Comparison of ENCODE assay signal across 20 mouse cellular contexts in genomic region chr16:22635706-22636105, GRCm38 (mm10). TPM values are rescaled to one million over a fixed set of nuclear protein-coding genes. Genes with fewer than 3 reads are reported as not detected.
DNase-seq lines count a peak whose midpoint lies in the region; ATAC-seq lines count a peak whose summit lies in the region.
"Had no signal": no experiment of that assay in that cellular context is flagged by ENCODE, and none has a peak within 500 bp of the region (broad histone marks: within the 10 kb centered on the region; RNA-seq: fewer than 3 reads in every experiment).

No protein-coding gene starts in this region.

- H3K4me2 ChIP-seq in limb, embryonic 11.5 days (ENCODE audit: low read depth, severe bottlenecking): no peak overlapping the region
- H3K4me2 ChIP-seq: midbrain, embryonic 11.5 days; neural tube, embryonic 15.5 days had no signal

- H3K4me1 ChIP-seq in limb, embryonic 11.5 days (ENCODE audit: control insufficient read depth, insufficient read depth, low read length): no peaks in the 10 kb centered on the region
- no peaks in the 10 kb centered on the region for H3K4me1 ChIP-seq in limb, embryonic 10.5 days
- H3K4me1 ChIP-seq: neural tube, embryonic 15.5 days had no signal

- peak; percentile 9 for DNase-seq in adrenal gland, postnatal 10 days
- no peak for DNase-seq in adrenal gland, adult 8-10 months
- DNase-seq in limb, embryonic 11.5 days (ENCODE audit: low spot score): peak; percentile 33
- DNase-seq in limb, embryonic 10.5 days (ENCODE audit: low spot score): no peak
- peak; percentile 54 for DNase-seq in ZHBTc4 (ENCODE audit: low read depth, low spot score)
- peak; percentile 26 for DNase-seq in mesoderm, embryonic 11.5 days (ENCODE audit: low read depth, low spot score)
- DNase-seq in left cerebral cortex, adult 8-10 months (ENCODE audit: low spot score in 2 of 2): no peak
- DNase-seq in right cerebral cortex, adult 2 months (ENCODE audit: low spot score in 2 of 2): no peak
- DNase-seq: adrenal gland, postnatal 25 days; cerebellum, adult 9-11 months; forebrain, postnatal 0 days; gastrocnemius, postnatal 25 days; layer of hippocampus, adult 9-11 months; right cerebral cortex, postnatal 14 days; spleen, adult 18-20 months had no signal

- no peak overlapping the region for H3K9ac ChIP-seq in limb, embryonic 11.5 days (ENCODE audit: low read length)
- H3K9ac ChIP-seq: forebrain, postnatal 0 days; neural tube, embryonic 15.5 days had no signal

- no peaks in the 10 kb centered on the region for H3K27me3 ChIP-seq in limb, embryonic 11.5 days (ENCODE audit: control insufficient read depth, insufficient read depth, low read length)
- H3K27me3 ChIP-seq in limb, embryonic 10.5 days (ENCODE audit: low read depth, poor library complexity, severe bottlenecking): no peaks in the 10 kb centered on the region
- H3K27me3 ChIP-seq: neural tube, embryonic 15.5 days had no signal

- no peak overlapping the region for H3K27ac ChIP-seq in limb, embryonic 11.5 days (replicated peaks; ENCODE audit: low read depth, low read length)
- no peak overlapping the region for H3K27ac ChIP-seq in limb, embryonic 10.5 days
- H3K27ac ChIP-seq: forebrain, embryonic 10.5 days; neural tube, embryonic 15.5 days had no signal

- H3K36me3 ChIP-seq in limb, embryonic 11.5 days (ENCODE audit: control insufficient read depth, insufficient read depth, low read length): no peaks in the 10 kb centered on the region
- H3K36me3 ChIP-seq in limb, embryonic 10.5 days: no peaks in the 10 kb centered on the region
- H3K36me3 ChIP-seq: forebrain, embryonic 10.5 days; G1E; neural tube, embryonic 15.5 days had no signal

- 69% methylated on average over 8 of the region's 8 CpGs for WGBS in limb, embryonic 11.5 days
- WGBS in limb, embryonic 10.5 days: 61% methylated on average over 8 of the region's 8 CpGs

- no peaks in the 10 kb centered on the region for H3K9me3 ChIP-seq in limb, embryonic 11.5 days (ENCODE audit: control insufficient read depth, low read length)
- no peaks in the 10 kb centered on the region for H3K9me3 ChIP-seq in limb, embryonic 10.5 days (replicated peaks)
- H3K9me3 ChIP-seq: forebrain, embryonic 10.5 days; G1E; neural tube, embryonic 15.5 days had no signal

- no peak overlapping the region for H3K4me3 ChIP-seq in limb, embryonic 11.5 days (ENCODE audit: low read depth, low read length)
- no peak overlapping the region for H3K4me3 ChIP-seq in limb, embryonic 10.5 days
- H3K4me3 ChIP-seq: forebrain, embryonic 10.5 days; neural tube, embryonic 15.5 days had no signal

- ATAC-seq in limb, embryonic 11.5 days (ENCODE audit: insufficient number of reproducible peaks, low FRiP score, low TSS enrichment, low read depth): no peak
- ATAC-seq: forebrain, postnatal 0 days; lung, postnatal 0 days had no signal

RNA-seq across cellular contexts. Expression of gene Dgkg, which starts 21.3 kb away (rescaled TPM):
- 1 to 10 TPM; 2.3 to 3.1 TPM for total RNA-seq in adrenal gland, postnatal 10 days (2021)
- 1 to 10 TPM; 3.3 to 6.6 (median 5.2) TPM for total RNA-seq in adrenal gland, adult 8-10 months (2022)
- polyA plus RNA-seq in limb, embryonic 11.5 days (2014; fragmentation: Nextera tagmentation; extraction: Ambion mirVana): 0.16 and 0.50 TPM in 2 replicates
- polyA plus RNA-seq in limb, embryonic 10.5 days (2016; fragmentation: Nextera tagmentation; extraction: Ambion mirVana): 0.16 and 0.29 TPM in 2 replicates
- 10 to 100 TPM; 53.2 to 63.0 (median 55.1) TPM for total RNA-seq in left cerebral cortex, adult 8-10 months (2022)
- polyA plus RNA-seq: G1E had no signal

Comparison
In these comparisons a context has a peak if more than half of its experiments do, and no peak if none do; other contexts are left out.
1. DNase-seq: peak in adrenal gland, postnatal 10 days (single experiment), limb, embryonic 11.5 days (single experiment), ZHBTc4 (single experiment) and mesoderm, embryonic 11.5 days (single experiment); none in adrenal gland, adult 8-10 months (single experiment), limb, embryonic 10.5 days (single experiment), left cerebral cortex, adult 8-10 months (0 of 2) and right cerebral cortex, adult 2 months (0 of 2).
2. RNA of gene Dgkg, which starts 21.3 kb away (total RNA-seq): 53.2 to 63.0 TPM in left cerebral cortex, adult 8-10 months; 3.3 to 6.6 TPM in adrenal gland, adult 8-10 months and 2.3 to 3.1 TPM in adrenal gland, postnatal 10 days; every median in the first group is over 4 times any median in the second.